8 mouse cellular contexts compared by ENCODE assay signal in the genomic region with DNA sequence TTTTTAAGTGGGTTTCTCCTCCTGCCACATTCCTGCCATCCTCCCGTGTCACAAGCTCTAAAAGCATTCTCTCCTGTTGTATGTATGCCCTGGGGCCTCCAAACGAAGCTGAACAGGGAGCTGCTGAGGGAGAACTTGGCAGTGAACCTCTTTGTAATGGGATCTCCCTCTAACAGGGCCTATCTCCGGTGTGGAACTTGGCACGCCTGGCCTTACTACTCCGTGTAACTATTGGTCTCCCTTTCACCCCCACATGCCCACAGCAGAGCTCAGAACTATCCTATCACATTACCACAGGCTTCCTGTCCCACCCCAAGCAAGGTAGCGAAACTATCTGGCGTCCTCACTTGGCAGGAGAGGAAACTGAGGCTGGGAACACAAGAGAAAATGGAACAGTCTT. TPM values are rescaled to one million over a fixed set of nuclear protein-coding genes. Genes with fewer than 3 reads are reported as not detected.
DNase-seq lines count a peak whose midpoint lies in the region; ATAC-seq and TF ChIP-seq lines count a peak whose summit lies in the region.
"Had no signal": no experiment of that assay in that cellular context is flagged by ENCODE, and none has a peak within 500 bp of the region (broad histone marks: within the 10 kb centered on the region; RNA-seq: fewer than 3 reads in every experiment).

No protein-coding gene starts in this region.

- no peak for DNase-seq in lung, embryonic 14.5 days
- no peak for DNase-seq in lung, postnatal 14 days
- DNase-seq in spleen, postnatal 36 days (ENCODE audit: low spot score in 2 of 2) = peak; percentile 55 to 64
- DNase-seq in left cerebral cortex, postnatal 14 days (ENCODE audit: low spot score in 2 of 2) = no peak

- no peak for TF ChIP-seq CTCF in lung, embryonic 14.5 days (IDR thresholded peaks at IDR 0.05; ENCODE audit: low read depth)

- no peaks in the 10 kb centered on the region; the same call in 1 of the 2 replicates for H3K4me1 ChIP-seq in lung, embryonic 14.5 days (ENCODE audit: insufficient read depth)
- 0 out of 2 replicates have a peak, but pooled peaks cover 3% of the 10 kb centered on the region for H3K4me1 ChIP-seq in kidney, embryonic 14.5 days (ENCODE audit: control insufficient read depth, insufficient read depth, low read length)
- no peaks in the 10 kb centered on the region for H3K4me1 ChIP-seq in hindbrain, embryonic 12.5 days

- H3K9me3 ChIP-seq in lung, embryonic 14.5 days (ENCODE audit: low read depth, low read length) = no peaks in the 10 kb centered on the region
- no peaks in the 10 kb centered on the region for H3K9me3 ChIP-seq in kidney, embryonic 14.5 days (ENCODE audit: control insufficient read depth, low read length)
- H3K9me3 ChIP-seq in hindbrain, embryonic 12.5 days (replicated peaks) = no peaks in the 10 kb centered on the region
- H3K9me3 ChIP-seq: embryonic facial prominence, embryonic 12.5 days had no signal

- H3K36me3 ChIP-seq in lung, embryonic 14.5 days (ENCODE audit: insufficient read depth) = no peaks in the 10 kb centered on the region
- no peaks in the 10 kb centered on the region for H3K36me3 ChIP-seq in kidney, embryonic 14.5 days (ENCODE audit: control insufficient read depth, insufficient read depth, low read length)
- no peaks in the 10 kb centered on the region for H3K36me3 ChIP-seq in hindbrain, embryonic 12.5 days
- H3K36me3 ChIP-seq: embryonic facial prominence, embryonic 12.5 days had no signal

- no peak overlapping the region for H3K9ac ChIP-seq in lung, embryonic 14.5 days
- H3K9ac ChIP-seq in kidney, embryonic 14.5 days (ENCODE audit: low read depth, low read length) = no peak overlapping the region
- no peak overlapping the region for H3K9ac ChIP-seq in hindbrain, embryonic 12.5 days
- H3K9ac ChIP-seq: embryonic facial prominence, embryonic 12.5 days had no signal

- H3K27ac ChIP-seq in lung, embryonic 14.5 days (ENCODE audit: low read depth) = no peak overlapping the region
- H3K27ac ChIP-seq in kidney, embryonic 14.5 days (ENCODE audit: low read depth, low read length) = peak overlapping the region; percentile 74
- H3K27ac ChIP-seq in hindbrain, embryonic 12.5 days = no peak overlapping the region
- H3K27ac ChIP-seq: embryonic facial prominence, embryonic 12.5 days had no signal

- intact Hi-C loops in left cerebral cortex, postnatal 14 days (cut with DNase I) = loop anchor here (5.0 kb wide), 1 partner anchor 59 kb away; no protein-coding TSS in a partner anchor

- no peak overlapping the region for H3K4me2 ChIP-seq in lung, embryonic 14.5 days
- no peak overlapping the region for H3K4me2 ChIP-seq in kidney, embryonic 14.5 days (replicated peaks; ENCODE audit: low read depth, low read length)
- no peak overlapping the region for H3K4me2 ChIP-seq in hindbrain, embryonic 12.5 days (replicated peaks)
- H3K4me2 ChIP-seq: embryonic facial prominence, embryonic 12.5 days had no signal

- no peaks in the 10 kb centered on the region for H3K27me3 ChIP-seq in lung, embryonic 14.5 days (ENCODE audit: insufficient read depth, low read length)
- H3K27me3 ChIP-seq in kidney, embryonic 14.5 days (ENCODE audit: control insufficient read depth, insufficient read depth, low read length) = no peaks in the 10 kb centered on the region
- H3K27me3 ChIP-seq in hindbrain, embryonic 12.5 days = no peaks in the 10 kb centered on the region
- H3K27me3 ChIP-seq: embryonic facial prominence, embryonic 12.5 days had no signal

- 59% methylated on average over 7 of the region's 7 CpGs for WGBS in lung, embryonic 14.5 days
- 27% methylated on average over 7 of the region's 7 CpGs for WGBS in kidney, embryonic 14.5 days
- 72% methylated on average over 7 of the region's 7 CpGs for WGBS in hindbrain, embryonic 12.5 days

- H3K4me3 ChIP-seq in lung, embryonic 14.5 days (ENCODE audit: low read depth, low read length) = no peak overlapping the region
- H3K4me3 ChIP-seq in kidney, embryonic 14.5 days (ENCODE audit: low read length) = no peak overlapping the region
- H3K4me3 ChIP-seq in hindbrain, embryonic 12.5 days = no peak overlapping the region
- H3K4me3 ChIP-seq: embryonic facial prominence, embryonic 12.5 days had no signal

- peak; percentile 31; the same call in 1 of the 2 replicates for ATAC-seq in lung, embryonic 14.5 days (ENCODE audit: insufficient read depth)
- peak; percentile 83 for ATAC-seq in erythroid progenitor cell, adult 5-6 weeks (replicated peaks; ENCODE audit: low FRiP score, poor library complexity, severe bottlenecking)
- peak; percentile 26; the same call in 1 of the 2 replicates for ATAC-seq in kidney, embryonic 14.5 days (ENCODE audit: low FRiP score, low TSS enrichment)
- ATAC-seq in hindbrain, embryonic 12.5 days (ENCODE audit: low FRiP score) = no peak

RNA-seq across cellular contexts. Expression of a gene that starts 14.4 kb away (rescaled TPM):
- polyA plus RNA-seq in lung, embryonic 14.5 days (2014; fragmentation: Nextera tagmentation; extraction: Ambion mirVana) = 4.9 and 5.4 TPM in 2 replicates
- total RNA-seq in erythroid progenitor cell, adult 5-6 weeks (2015; ENCODE audit: low replicate concordance) = 22.0 and 26.4 TPM in 2 replicates
- 14.8 and 19.1 TPM in 2 replicates for total RNA-seq in erythroid progenitor cell, adult 5-6 weeks (2017; ENCODE audit: low replicate concordance)
- polyA plus RNA-seq in kidney, embryonic 14.5 days (2014; fragmentation: Nextera tagmentation; extraction: Ambion mirVana) = 7.6 and 10.8 TPM in 2 replicates
- 3.5 TPM in 2 replicates for polyA plus RNA-seq in hindbrain, embryonic 12.5 days (2016; fragmentation: Nextera tagmentation; extraction: Ambion mirVana)
- total RNA-seq in left cerebral cortex, postnatal 14 days (2021) = 100 to 1,000 TPM in 1 of 2 experiments, 10 to 100 TPM in 1; 91.2 to 111 TPM

Comparison
In these comparisons a context has a peak if more than half of its experiments do, and no peak if none do; other contexts are left out.
1. DNase-seq: peak in spleen, postnatal 36 days (2 of 2); none in lung, embryonic 14.5 days (single experiment), lung, postnatal 14 days (single experiment) and left cerebral cortex, postnatal 14 days (0 of 2).